Mouse (Mus musculus): ENCODE data around the gene Gm28557. TPM values are rescaled to one million over a fixed set of nuclear protein-coding genes. Genes with fewer than 3 reads are reported as not detected.

The Gm28557 gene
- polyA plus RNA-seq, 2 experiments from 2014 or later: 2.2 to 5.6 TPM

Other genes starting within 250 kb of the Gm28557 start
- 1 to 10 TPM; 1.5 to 1.7 TPM for gene Gm10767, start 203.7 kb downstream of the Gm28557 start, polyA plus RNA-seq (2017; shearing (Covaris generic))
- 10 to 100 TPM in 1 of 2 experiments, 1 to 10 TPM in 1; 9.5 to 10.5 TPM for gene Zfp712, start 47.4 kb downstream of the Gm28557 start, polyA plus RNA-seq (2017; shearing (Covaris generic))
- 1 to 10 TPM; 6.7 to 8.1 TPM for gene Zfp708, start 10.6 kb downstream of the Gm28557 start, polyA plus RNA-seq (2017; shearing (Covaris generic))
- gene Rslcan18, start 7.7 kb upstream of the Gm28557 start, polyA plus RNA-seq (2017; shearing (Covaris generic)): under 1 TPM; 0.24 to 0.37 TPM
- gene Zfp759, start 13.1 kb upstream of the Gm28557 start, polyA plus RNA-seq (2017; shearing (Covaris generic)): 1 to 10 TPM; 2.7 to 3.2 TPM
- gene Rsl1, start 64.6 kb upstream of the Gm28557 start, polyA plus RNA-seq (2017; shearing (Covaris generic)): 10 to 100 TPM; 22.0 to 28.0 TPM
- 1 to 10 TPM; 4.3 to 6.5 TPM for gene Zfp455, start 85.9 kb upstream of the Gm28557 start, polyA plus RNA-seq (2017; shearing (Covaris generic))
- gene Zfp458, start 169.9 kb upstream of the Gm28557 start, polyA plus RNA-seq (2017; shearing (Covaris generic)): 1 to 10 TPM in 1 of 2 experiments, under 1 TPM in 1; 0.96 to 1.5 TPM
- 1 to 10 TPM in 1 of 2 experiments, under 1 TPM in 1; 0.72 to 1.5 TPM for gene Zfp457, start 197.9 kb upstream of the Gm28557 start, polyA plus RNA-seq (2017; shearing (Covaris generic))
- gene Zfp595, start 224.0 kb upstream of the Gm28557 start, polyA plus RNA-seq (2017; shearing (Covaris generic)): 1 to 10 TPM; 6.9 to 7.7 TPM